Mouse (Mus musculus) ES-E14 (cell line): Measurements from ENCODE around the gene Cdca8. TPM values are rescaled to one million over a fixed set of nuclear protein-coding genes. Genes with fewer than 3 reads are reported as not detected.

Experiments used
- DNase-seq: peaks from one replicate; pipeline ENCODE4 v3.0.0-alpha.2; 2013; ENCODE audit warnings: low read depth, low spot score
- H3K27ac ChIP-seq: 2 replicates; pipeline ENCODE4 v1.5.1; 2012; ENCODE audit warnings: low read depth, mild to moderate bottlenecking, low read length, moderate library complexity, mixed read lengths; ENCODE audit not compliant: poor library complexity, insufficient read depth, severe bottlenecking
- H3K36me3 ChIP-seq: 2 replicates; pipeline ENCODE4 v1.6.1; 2012; ENCODE audit warnings: mild to moderate bottlenecking, low read length, moderate library complexity, mixed read lengths; ENCODE audit not compliant: control insufficient read depth, poor library complexity, insufficient read depth, severe bottlenecking
- H3K4me1 ChIP-seq, 2 experiments: fragments of 150-350 bp in 1 of 2; sonication (generic) in 1 of 2; 2 replicates each; pipeline ENCODE4 v1.6.1; 2012; ENCODE audit warnings: low read length in 2 of 2, mild to moderate bottlenecking in 1 of 2, mixed read lengths in 1 of 2; ENCODE audit not compliant: control insufficient read depth in 2 of 2, insufficient read depth in 2 of 2, poor library complexity in 1 of 2
- H3K4me3 ChIP-seq, 2 experiments: fragments of 150-350 bp in 1 of 2; sonication (generic) in 1 of 2; 2 replicates each; pipeline ENCODE4 v1.5.1; 2012; ENCODE audit warnings: low read length in 2 of 2, low read depth in 1 of 2, mild to moderate bottlenecking in 1 of 2, mixed read lengths in 1 of 2; ENCODE audit not compliant: insufficient read depth in 1 of 2, poor library complexity in 1 of 2, severe bottlenecking in 1 of 2
- H3K9ac ChIP-seq: 2 replicates; pipeline ENCODE4 v1.6.1; 2012; ENCODE audit warnings: low read depth, mild to moderate bottlenecking, low read length, mixed read lengths; ENCODE audit not compliant: poor library complexity, insufficient read depth, severe bottlenecking
- H3K9me3 ChIP-seq: fragments of 150-350 bp; sonication (generic); 2 replicates; pipeline ENCODE4 v1.6.1; 2012; ENCODE audit warnings: low read depth, mild to moderate bottlenecking, low read length; ENCODE audit not compliant: control insufficient read depth, insufficient read depth
- CHD2 ChIP-seq: IDR thresholded peaks from 2 replicates; pipeline ENCODE4 v1.6.1; 2014; ENCODE audit warnings: mild to moderate bottlenecking, low read depth, low read length, inconsistent platforms
- HCFC1 ChIP-seq: IDR thresholded peaks from 2 replicates; pipeline ENCODE4 v1.6.1; 2012; ENCODE audit warnings: low read length, inconsistent platforms, borderline replicate concordance; ENCODE audit not compliant: insufficient read depth
- MAFK ChIP-seq: IDR thresholded peaks from 2 replicates; pipeline ENCODE4 v1.6.1; 2014; ENCODE audit warnings: mild to moderate bottlenecking, low read depth, low read length, inconsistent platforms; ENCODE audit not compliant: insufficient read depth
- ZC3H11A ChIP-seq: IDR thresholded peaks from 2 replicates; pipeline ENCODE4 v1.6.1; 2012; ENCODE audit warnings: low read depth, mild to moderate bottlenecking, inconsistent platforms, low read length, borderline replicate concordance
- ZNF384 ChIP-seq: IDR thresholded peaks from 2 replicates; pipeline ENCODE4 v1.6.1; 2012; ENCODE audit warnings: low read depth, low read length, inconsistent platforms
- in situ Hi-C, 2 experiments: fragments of 600-800 bp; cut with MboI; formaldehyde crosslinking; loops; one replicate each; pipeline ENCODE4 v1.15.1; 2025; ENCODE audit warnings: low sequenced_read_pairs in 2 of 2, inconsistent platforms in 1 of 2; ENCODE audit not compliant: unreplicated experiment in 2 of 2
- total RNA-seq: library from RNA; depleted of rRNA; stranded (reverse); fragments of 300-350 nt; gene quantifications from 2 replicates; pipeline ENCODE4 v1.2.3, GENCODE M21; 2012

Gene Cdca8
- total RNA-seq, 1 experiment: 96.1 TPM

DNA sequence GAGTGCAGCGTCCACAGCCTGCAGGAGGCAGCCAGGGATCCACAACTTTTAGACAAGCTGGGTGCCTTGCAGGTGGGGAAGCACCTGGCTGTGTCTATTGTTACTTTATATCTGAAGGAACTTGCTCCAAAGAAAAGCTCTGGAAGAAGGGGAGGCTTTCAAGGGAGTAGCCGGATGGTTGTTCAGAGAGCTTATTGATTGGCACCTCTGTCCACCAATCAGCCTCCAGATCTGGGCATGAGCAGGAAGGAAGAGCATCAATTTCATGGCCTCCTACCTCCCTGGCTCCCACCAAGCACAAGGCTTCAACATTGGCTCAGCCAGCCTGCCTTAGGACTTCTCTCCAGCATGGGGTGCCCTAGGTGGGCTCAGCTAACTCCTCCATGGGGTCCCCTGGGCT lies 34.2 kb upstream of the Cdca8 start:
- no peaks in the 10 kb centered on the region for H3K36me3 ChIP-seq
- H3K4me1 ChIP-seq: peaks cover 0 to under 1% of the 10 kb centered on the region in 2 experiments; a peak in 1 of 4 replicates
- no peaks in the 10 kb centered on the region for H3K9me3 ChIP-seq
- no peak overlapping the region for H3K27ac ChIP-seq
- TF ChIP-seq HCFC1 (no peak), MAFK (no peak), ZC3H11A (no peak), ZNF384 (no peak), CHD2 (no peak)
- no peak overlapping the region for H3K4me3 ChIP-seq
- DNase-seq: peak; percentile 35
- H3K9ac ChIP-seq: no peak overlapping the region
- in situ Hi-C loops: no loop called here

DNA sequence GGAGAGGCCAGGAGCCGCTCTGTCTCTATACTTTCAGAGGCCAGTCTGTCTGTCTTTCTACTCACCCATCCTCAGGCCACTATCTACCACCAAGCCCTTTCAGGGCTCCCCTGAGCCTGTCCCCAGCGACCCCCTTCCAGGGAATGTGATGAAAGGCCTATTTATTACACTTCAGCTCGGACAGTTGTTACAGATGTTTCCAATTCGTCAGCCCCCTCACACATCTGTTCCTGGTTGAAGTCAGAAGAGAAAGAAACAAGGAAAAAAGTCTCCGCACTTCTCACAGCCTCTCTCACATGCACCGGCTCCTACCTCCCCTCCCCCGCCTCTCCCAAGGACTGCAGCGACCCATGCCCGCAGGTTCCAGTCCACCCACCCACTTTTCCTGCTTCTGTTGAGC lies 33.2 kb upstream of the Cdca8 start:
- H3K27ac ChIP-seq: no peak overlapping the region
- DNase-seq: no peak
- no peaks in the 10 kb centered on the region; a peak in 1 of 4 replicates for H3K4me1 ChIP-seq
- in situ Hi-C loops: no loop called here
- H3K9me3 ChIP-seq: no peaks in the 10 kb centered on the region
- H3K36me3 ChIP-seq: no peaks in the 10 kb centered on the region
- TF ChIP-seq HCFC1 (no peak), ZNF384 (no peak), CHD2 (no peak), MAFK (no peak), ZC3H11A (no peak)
- H3K9ac ChIP-seq: no peak overlapping the region
- H3K4me3 ChIP-seq: no peak overlapping the region

DNA sequence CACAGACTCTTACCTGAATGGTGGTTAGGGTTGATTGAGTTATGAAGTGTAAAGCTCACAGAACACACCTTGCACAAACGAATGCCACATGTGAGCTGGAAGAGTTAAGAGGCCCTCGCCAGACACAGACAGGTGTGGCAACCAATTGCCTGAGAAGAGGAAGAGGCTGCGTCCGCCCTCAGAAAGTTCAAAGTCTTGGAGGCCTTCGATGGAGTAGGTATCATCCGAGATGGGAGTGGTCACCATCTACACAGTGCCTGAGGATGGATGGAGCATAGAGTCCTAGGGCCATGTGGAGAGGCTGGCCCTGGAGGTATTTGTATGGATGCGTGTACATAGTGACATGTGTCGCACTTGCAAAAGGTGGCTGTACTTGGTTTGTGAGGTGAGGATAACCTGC lies 32.0 kb upstream of the Cdca8 start:
- H3K9ac ChIP-seq: no peak overlapping the region
- no peaks in the 10 kb centered on the region for H3K36me3 ChIP-seq
- in situ Hi-C loops: no loop called here
- no peak overlapping the region for H3K4me3 ChIP-seq
- no peak for DNase-seq
- no peak overlapping the region for H3K27ac ChIP-seq
- no peaks in the 10 kb centered on the region; a peak in 1 of 4 replicates for H3K4me1 ChIP-seq
- no peaks in the 10 kb centered on the region for H3K9me3 ChIP-seq
- TF ChIP-seq ZNF384: no peak
- no peak for TF ChIP-seq HCFC1
- no peak for TF ChIP-seq CHD2
- TF ChIP-seq ZC3H11A: no peak
- TF ChIP-seq MAFK: no peak

DNA sequence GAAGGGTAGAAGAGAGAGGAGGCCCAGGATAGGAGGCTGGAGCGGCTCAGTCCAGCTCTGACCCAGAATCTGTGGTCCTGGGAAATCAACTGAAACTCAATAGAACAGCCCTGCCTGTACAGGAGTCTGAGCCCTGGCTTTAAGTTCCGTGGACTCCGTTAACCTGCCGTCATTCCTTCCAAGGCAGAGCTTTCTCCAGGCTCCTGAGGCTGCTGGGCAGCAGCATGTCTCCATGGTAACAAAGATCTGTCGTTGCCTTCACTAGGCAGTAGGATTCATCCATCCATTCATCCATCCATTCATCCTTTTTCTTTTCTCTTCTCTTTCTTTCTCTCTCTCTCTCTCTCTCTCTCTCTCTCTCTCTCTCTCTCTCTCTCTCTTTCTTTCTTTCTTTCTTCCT lies 31.6 kb upstream of the Cdca8 start:
- Histone ChIP-seq H3K4me1 (no peaks in the 10 kb centered on the region; a peak in 1 of 4 replicates), H3K36me3 (no peaks in the 10 kb centered on the region), H3K4me3 (no peak overlapping the region), H3K9ac (no peak overlapping the region), H3K9me3 (no peaks in the 10 kb centered on the region), H3K27ac (no peak overlapping the region)
- DNase-seq: no peak
- in situ Hi-C loops: no loop called here
- no peak for TF ChIP-seq MAFK
- no peak for TF ChIP-seq HCFC1
- no peak for TF ChIP-seq ZNF384
- no peak for TF ChIP-seq CHD2
- TF ChIP-seq ZC3H11A: no peak

DNA sequence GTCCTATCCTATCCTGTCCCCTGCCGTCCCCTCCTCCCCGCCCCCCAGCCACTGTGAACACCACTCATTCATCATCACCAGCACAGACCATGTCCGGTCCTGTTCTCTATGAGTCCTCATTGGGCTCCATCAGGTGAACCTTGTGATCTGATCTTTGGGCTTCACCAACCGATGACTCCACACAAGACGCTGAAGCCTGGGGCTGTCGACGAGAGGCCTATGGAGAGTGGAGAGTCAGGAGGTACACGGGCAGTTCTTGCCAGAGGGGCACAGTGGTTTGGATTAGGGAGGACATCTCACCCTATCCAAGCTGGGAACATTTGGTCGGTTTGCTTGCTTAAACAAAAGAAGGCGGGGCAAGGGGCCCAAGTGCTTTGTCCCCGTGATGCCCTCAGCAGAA lies 31.1 kb upstream of the Cdca8 start:
- Histone ChIP-seq H3K9me3 (no peaks in the 10 kb centered on the region), H3K4me3 (no peak overlapping the region), H3K9ac (no peak overlapping the region), H3K27ac (no peak overlapping the region), H3K36me3 (no peaks in the 10 kb centered on the region), H3K4me1 (no peaks in the 10 kb centered on the region; a peak in 1 of 4 replicates)
- DNase-seq: no peak
- in situ Hi-C loops: no loop called here
- TF ChIP-seq MAFK (no peak), ZC3H11A (no peak), CHD2 (no peak), ZNF384 (no peak), HCFC1 (no peak)
